Mouse (Mus musculus) thymus, adult 2 months (tissue): ENCODE measurements around the gene Tubb1. TPM values are rescaled to one million over a fixed set of nuclear protein-coding genes. Genes with fewer than 3 reads are reported as not detected.

Experiments used
- DNase-seq: peaks from one replicate; pipeline ENCODE4 v3.0.0; 2021
- H3K27ac ChIP-seq: fragments of 200-500 bp; 2 replicates; pipeline ENCODE4 v1.5.1; 2012; ENCODE audit warnings: low read length, control low read depth; ENCODE audit not compliant: control insufficient read depth, insufficient read depth
- H3K27me3 ChIP-seq: fragments of 200-500 bp; 2 replicates; pipeline ENCODE4 v1.6.1; 2012; ENCODE audit warnings: mild to moderate bottlenecking, low read length, moderate library complexity, mixed read lengths; ENCODE audit not compliant: control insufficient read depth, insufficient read depth
- H3K36me3 ChIP-seq: fragments of 200-500 bp; 2 replicates; pipeline ENCODE4 v1.6.1; 2012; ENCODE audit warnings: mild to moderate bottlenecking, low read length, moderate library complexity; ENCODE audit not compliant: control insufficient read depth, insufficient read depth
- H3K4me1 ChIP-seq: fragments of 200-500 bp; replicated peaks from 2 replicates; pipeline ENCODE4 v1.6.1; 2012; ENCODE audit warnings: low read length; ENCODE audit not compliant: control insufficient read depth, insufficient read depth
- H3K4me3 ChIP-seq: fragments of 200-500 bp; 2 replicates; pipeline ENCODE4 v1.5.1; 2012; ENCODE audit warnings: mild to moderate bottlenecking, low read length, control low read depth, moderate library complexity; ENCODE audit not compliant: control insufficient read depth, insufficient read depth
- CTCF ChIP-seq: fragments of 200-500 bp; IDR thresholded peaks from 2 replicates; pipeline ENCODE4 v1.5.1; 2012; ENCODE audit warnings: mild to moderate bottlenecking, control low read depth, low read length, moderate library complexity, borderline replicate concordance; ENCODE audit not compliant: control insufficient read depth, poor library complexity, insufficient read depth; ENCODE audit errors: extremely low read depth
- POLR2A ChIP-seq: fragments of 200-500 bp; IDR thresholded peaks from 2 replicates; pipeline ENCODE4 v1.6.1; 2012; ENCODE audit warnings: mild to moderate bottlenecking, low read length, control low read depth, moderate library complexity; ENCODE audit not compliant: control insufficient read depth, poor library complexity, insufficient read depth; ENCODE audit errors: extremely low read depth
- WGBS: fragments of 180-500 bp; shearing (Covaris S2); methylation state at CpG from one replicate; pipeline ENCODE4 v1.1.7; 2018; 5-methylcytosine and 5-hydroxymethylcytosine counted together
- polyA plus RNA-seq: library from polyadenylated mRNA; depleted of rRNA; stranded (reverse); fragments of >200 nt; gene quantifications from 2 replicates; pipeline ENCODE4 v1.2.3, GENCODE M21; 2012; rRNA removed

The Tubb1 gene
- polyA plus RNA-seq, 1 experiment = 1.6 TPM

- Histone ChIP-seq H3K4me3 (no peak overlapping the region), H3K27me3 (no peaks in the 10 kb centered on the region), H3K36me3 (no peaks in the 10 kb centered on the region), H3K27ac (no peak overlapping the region), H3K4me1 (no peaks in the 10 kb centered on the region)
- WGBS = 52% methylated on average over 2 of the region's 2 CpGs
- peak; percentile 41 for DNase-seq
- no peak for TF ChIP-seq CTCF
- TF ChIP-seq POLR2A = no peak
Observed at GRCm38 (mm10) chr2:174492858-174493257, 42.4 kb downstream of the Tubb1 start.

DNA sequence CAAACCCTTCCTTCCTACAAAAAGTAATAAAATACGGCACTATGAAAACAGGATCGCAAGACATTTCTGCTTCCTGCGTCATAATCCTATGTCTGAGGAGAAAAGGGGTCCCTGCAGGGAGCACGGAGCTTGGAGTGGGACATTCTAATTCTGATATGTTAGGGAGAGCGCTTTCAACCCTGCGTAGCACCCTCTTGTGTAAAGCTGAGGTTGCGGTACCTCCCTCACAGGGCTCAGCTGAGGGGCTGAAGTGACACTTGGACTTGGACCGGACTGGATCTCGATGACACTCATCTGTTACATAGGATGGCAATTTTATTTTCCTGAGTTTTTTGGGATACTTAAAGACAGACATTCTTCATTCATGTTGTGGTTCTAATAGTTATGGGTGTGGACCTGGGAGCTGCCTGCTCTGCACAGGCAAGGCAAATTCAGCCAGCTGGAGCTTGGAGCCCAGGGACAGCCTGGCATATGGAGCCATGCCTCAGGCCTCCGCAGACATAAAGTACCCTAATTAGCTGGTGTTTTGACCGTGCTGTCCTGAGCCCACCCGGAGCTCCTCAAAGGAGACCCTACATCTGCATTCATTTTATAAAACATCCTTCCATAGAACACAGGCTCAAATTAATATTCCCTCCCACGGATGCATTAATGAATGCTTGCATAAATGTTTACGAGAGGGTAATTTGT is 50.5 kb downstream of the Tubb1 start:
- no peaks in the 10 kb centered on the region for H3K36me3 ChIP-seq
- no peak overlapping the region for H3K27ac ChIP-seq
- H3K4me1 ChIP-seq = no peaks in the 10 kb centered on the region
- no peaks in the 10 kb centered on the region for H3K27me3 ChIP-seq
- H3K4me3 ChIP-seq = no peak overlapping the region
- no peak for DNase-seq
- TF ChIP-seq CTCF (no peak), POLR2A (no peak)
- 96% methylated on average over 14 of the region's 14 CpGs for WGBS

- no peak for DNase-seq
- Histone ChIP-seq H3K27me3 (no peaks in the 10 kb centered on the region), H3K4me1 (no peaks in the 10 kb centered on the region), H3K36me3 (no peaks in the 10 kb centered on the region), H3K4me3 (no peak overlapping the region), H3K27ac (no peak overlapping the region)
- WGBS = 95% methylated on average over 8 of the region's 8 CpGs
- no peak for TF ChIP-seq POLR2A
- no peak for TF ChIP-seq CTCF
Observed at GRCm38 (mm10) chr2:174501517-174501916, 51.0 kb downstream of the Tubb1 start.

- no peaks in the 10 kb centered on the region for H3K4me1 ChIP-seq
- no peaks in the 10 kb centered on the region for H3K36me3 ChIP-seq
- 59% methylated on average over 5 of the region's 5 CpGs for WGBS
- H3K4me3 ChIP-seq = no peak overlapping the region
- H3K27ac ChIP-seq = no peak overlapping the region
- no peaks in the 10 kb centered on the region for H3K27me3 ChIP-seq
- TF ChIP-seq POLR2A (no peak), CTCF (no peak)
- DNase-seq = no peak
Observed at GRCm38 (mm10) chr2:174502321-174502720, 51.8 kb downstream of the Tubb1 start.

DNA sequence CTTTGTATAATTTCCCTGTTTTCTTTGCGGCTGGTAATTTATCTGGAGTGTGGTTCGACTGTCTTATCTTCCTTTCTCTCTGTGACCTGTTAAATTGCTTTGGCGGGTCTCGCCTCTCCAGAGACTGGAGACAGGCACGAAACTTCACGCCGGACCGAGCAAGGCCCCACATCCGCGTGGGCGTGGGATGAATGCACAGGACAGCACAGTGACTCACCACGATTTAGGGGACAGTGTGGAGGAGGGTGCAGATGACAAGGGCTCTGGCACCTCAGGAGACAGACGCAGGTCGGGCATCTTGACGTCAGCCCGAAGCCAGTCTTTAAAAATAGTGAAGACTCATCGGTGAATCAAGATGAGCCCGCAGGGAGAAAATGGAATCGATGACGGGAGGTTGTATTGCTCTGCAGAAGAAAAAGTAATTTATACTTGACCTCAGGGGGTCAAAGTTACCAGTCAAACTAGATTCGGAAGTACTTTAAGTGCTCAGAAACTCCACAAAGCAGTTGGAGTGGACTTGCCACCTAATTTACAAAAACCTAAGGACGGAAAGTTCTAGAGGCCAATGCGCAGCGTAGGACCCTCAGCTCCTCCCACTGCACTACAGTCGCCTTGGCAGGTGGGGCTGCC is 52.5 kb downstream of the Tubb1 start:
- Histone ChIP-seq H3K27ac (no peak overlapping the region), H3K4me3 (no peak overlapping the region), H3K27me3 (no peaks in the 10 kb centered on the region), H3K4me1 (no peaks in the 10 kb centered on the region), H3K36me3 (no peaks in the 10 kb centered on the region)
- TF ChIP-seq CTCF = no peak
- no peak for TF ChIP-seq POLR2A
- no peak for DNase-seq
- 92% methylated on average over 25 of the region's 25 CpGs for WGBS

Other genes with a start within 250 kb of the Tubb1 start
- gene Gnas, start 166.4 kb upstream of the Tubb1 start, polyA plus RNA-seq = 681 and 716 TPM in 2 replicates
- 0.07 and 0.14 TPM in 2 replicates for gene Gm20721, start 104.0 kb upstream of the Tubb1 start, polyA plus RNA-seq
- gene Nelfcd, start 34.9 kb upstream of the Tubb1 start, polyA plus RNA-seq = 99.3 and 107 TPM in 2 replicates
- gene Ctsz, start 11.7 kb upstream of the Tubb1 start, polyA plus RNA-seq = 252 and 284 TPM in 2 replicates
- 273 and 315 TPM in 2 replicates for gene Atp5e, start 13.4 kb downstream of the Tubb1 start, polyA plus RNA-seq
- gene Prelid3b, start 22.4 kb downstream of the Tubb1 start, polyA plus RNA-seq = 62.8 and 67.4 TPM in 2 replicates
- gene Zfp831, start 192.8 kb downstream of the Tubb1 start, polyA plus RNA-seq = 3.1 TPM in 2 replicates